Mouse (Mus musculus) spleen, adult 2 months (tissue): ENCODE results near the gene Itgal.

Experiments
- CTCF ChIP-seq: fragments of 200-500 bp; IDR thresholded peaks from 2 replicates; pipeline ENCODE4 v1.5.1; 2011; ENCODE audit warnings: mild to moderate bottlenecking, inconsistent platforms; ENCODE audit not compliant: insufficient read depth, insufficient read length, insufficient replicate concordance; ENCODE audit errors: extremely low read depth
- POLR2A ChIP-seq: fragments of 200-500 bp; IDR thresholded peaks from 2 replicates; pipeline ENCODE4 v1.6.1; 2011; ENCODE audit warnings: low read depth, low read length, inconsistent platforms

GRCm38 (mm10) chr7:127308431-127308830, 12.4 kb downstream of the Itgal start:
- TF ChIP-seq POLR2A (no peak), CTCF (no peak)
